Mouse (Mus musculus): ENCODE measurements at regions not wholly inside any gene's neighbourhood (a gene's known extent, or its start where the extent isn't known, plus 50 kb on each side); places are given as distances from the start of the nearest gene placed in this dataset.

DNA sequence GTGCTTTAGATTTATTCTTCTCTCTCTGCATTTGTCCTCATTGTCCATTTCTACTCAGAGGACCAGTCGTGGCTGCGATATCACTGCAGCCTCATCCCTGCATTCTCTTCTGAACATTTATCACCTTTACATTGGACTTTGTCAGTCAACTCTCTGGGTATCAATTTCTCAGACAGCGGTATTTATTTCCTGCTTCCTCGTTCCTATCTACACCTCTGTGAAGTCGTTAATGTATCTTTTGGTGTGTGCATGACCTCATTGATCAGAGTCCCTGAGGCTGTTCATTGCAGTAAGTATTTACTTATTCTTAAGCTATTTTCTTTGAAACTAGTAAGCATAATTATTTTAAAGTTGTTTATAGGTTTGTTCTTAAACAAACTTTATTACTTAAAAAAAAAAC, 87.0 kb upstream of the Frmd4b start:
- TF ChIP-seq CTCF (conservative IDR thresholded peaks at IDR 0.05; ENCODE audit: low read length) (no peak), NANOG (IDR thresholded peaks at IDR 0.05; ENCODE audit: borderline replicate concordance, low read length) (no peak), POU5F1 (IDR thresholded peaks at IDR 0.05; ENCODE audit: borderline replicate concordance, low read length) (no peak)

All from E14TG2a.4 (cell line).